Mouse (Mus musculus) heart, embryonic 16.5 days (tissue): Measurements from ENCODE around the gene Baz2b. TPM values are rescaled to one million over a fixed set of nuclear protein-coding genes. Genes with fewer than 3 reads are reported as not detected.
"Not testable (repeated sequence)": the region's sequence is repeated elsewhere in the genome, so short reads cannot be mapped to it uniquely, and the experiment has no call there.

ENCODE experiments used
- ATAC-seq: fragments of 200-750 bp; cut with Nextera tagmentation; replicated peaks from 2 replicates; pipeline ENCODE4 v1.8.0; 2017; ENCODE audit warnings: moderate number of reproducible peaks; ENCODE audit not compliant: insufficient read depth, low FRiP score; ENCODE audit errors: extremely low read depth
- H3K27ac ChIP-seq: fragments of 300-500 bp; sonication (generic); 2 replicates; pipeline ENCODE4 v1.5.1; 2014; ENCODE audit warnings: mild to moderate bottlenecking, low read length, control low read depth, moderate library complexity
- H3K27me3 ChIP-seq: fragments of 300-500 bp; sonication (generic); 2 replicates; pipeline ENCODE4 v1.6.1; 2014; ENCODE audit warnings: low read length, mixed read lengths; ENCODE audit not compliant: control insufficient read depth, insufficient read depth
- H3K36me3 ChIP-seq: fragments of 300-500 bp; sonication (generic); 2 replicates; pipeline ENCODE4 v1.6.1; 2014; ENCODE audit not compliant: control insufficient read depth, insufficient read depth
- H3K4me1 ChIP-seq: fragments of 300-500 bp; sonication (generic); 2 replicates; pipeline ENCODE4 v1.6.1; 2014; ENCODE audit warnings: low read length, mixed read lengths; ENCODE audit not compliant: control insufficient read depth, insufficient read depth
- H3K4me2 ChIP-seq: fragments of 300-500 bp; sonication (generic); 2 replicates; pipeline ENCODE4 v1.6.1; 2014; ENCODE audit warnings: low read depth, mild to moderate bottlenecking, control low read depth, low read length
- H3K4me3 ChIP-seq: fragments of 300-500 bp; sonication (generic); 2 replicates; pipeline ENCODE4 v1.5.1; 2014; ENCODE audit warnings: mild to moderate bottlenecking, control low read depth, low read length
- H3K9ac ChIP-seq: fragments of 300-500 bp; sonication (generic); 2 replicates; pipeline ENCODE4 v1.6.1; 2014; ENCODE audit warnings: low read length, control low read depth
- H3K9me3 ChIP-seq: fragments of 300-500 bp; sonication (generic); replicated peaks from 2 replicates; pipeline ENCODE4 v1.6.1; 2016; ENCODE audit warnings: low read length; ENCODE audit not compliant: control insufficient read depth
- WGBS: fragments of 180-500 bp; shearing (Covaris S2); extraction: QIAGEN DNeasy Blood & Tissue Kit; methylation state at CpG from one replicate; pipeline ENCODE4 v1.1.7; 2014; 5-methylcytosine and 5-hydroxymethylcytosine counted together
- polyA plus RNA-seq: library from polyadenylated mRNA; unstranded; fragments of >200 nt; fragmentation: Nextera tagmentation; extraction: Ambion mirVana; gene quantifications from 2 replicates; pipeline ENCODE4 v1.2.1, GENCODE M21; 2015

Baz2b gene
- polyA plus RNA-seq, 1 experiment from 2014 or later, result 42.7 TPM

- H3K27ac ChIP-seq, result no peak overlapping the region
- H3K9me3 ChIP-seq, result no peaks in the 10 kb centered on the region; the same call in 1 of the 2 replicates
- H3K4me1 ChIP-seq, result peaks cover 5% of the 10 kb centered on the region; the same call in 1 of the 2 replicates
- no peak overlapping the region for H3K4me3 ChIP-seq
- no peak for ATAC-seq
- peaks cover 23% of the 10 kb centered on the region; the same call in 1 of the 2 replicates for H3K36me3 ChIP-seq
- no peaks in the 10 kb centered on the region for H3K27me3 ChIP-seq
- no peak overlapping the region for H3K4me2 ChIP-seq
- no peak overlapping the region for H3K9ac ChIP-seq
- 79% methylated on average over 4 of the region's 4 CpGs for WGBS
These were observed 332.3 kb downstream of the Baz2b start for GRCm38 (mm10) chr2:59877335-59877734.

DNA sequence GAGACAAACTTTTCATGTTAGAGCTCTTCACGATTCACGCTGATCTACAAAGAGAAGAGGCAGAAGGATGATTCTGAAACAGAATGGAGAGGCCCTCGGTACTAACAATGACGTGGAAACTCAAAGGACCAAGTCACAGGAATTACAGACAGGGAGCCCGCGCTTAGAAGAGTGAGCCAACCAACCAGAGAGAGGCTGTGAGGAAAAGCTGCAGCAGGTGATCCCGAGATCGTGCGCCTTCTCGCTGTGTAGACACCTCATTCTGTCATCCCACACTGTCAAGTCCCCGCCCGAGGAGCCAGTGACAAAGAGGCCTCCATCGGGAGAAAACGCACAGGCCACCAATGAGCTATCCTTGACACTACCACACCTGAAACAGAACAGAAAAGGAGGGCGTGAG lies 333.2 kb downstream of the Baz2b start:
- ATAC-seq, result no peak
- H3K9me3 ChIP-seq, result peaks cover 3% of the 10 kb centered on the region; the same call in 1 of the 2 replicates
- H3K36me3 ChIP-seq, result peaks cover 29% of the 10 kb centered on the region
- H3K27ac ChIP-seq, result no peak overlapping the region
- WGBS, result 88% methylated on average over 15 of the region's 15 CpGs
- H3K4me1 ChIP-seq, result peaks cover 2% of the 10 kb centered on the region; the same call in 1 of the 2 replicates
- H3K9ac ChIP-seq, result no peak overlapping the region
- no peak overlapping the region for H3K4me3 ChIP-seq
- H3K27me3 ChIP-seq, result no peaks in the 10 kb centered on the region
- H3K4me2 ChIP-seq, result no peak overlapping the region

- WGBS, result 85% methylated on average over 6 of the region's 6 CpGs
- H3K9me3 ChIP-seq, result 0 out of 2 replicates have a peak, but pooled peaks cover 3% of the 10 kb centered on the region
- no peak overlapping the region for H3K9ac ChIP-seq
- H3K4me3 ChIP-seq, result no peak overlapping the region
- no peak overlapping the region for H3K4me2 ChIP-seq
- H3K27me3 ChIP-seq, result no peaks in the 10 kb centered on the region
- ATAC-seq, result no peak
- no peak overlapping the region for H3K27ac ChIP-seq
- H3K36me3 ChIP-seq, result peaks cover 23% of the 10 kb centered on the region
- no peaks in the 10 kb centered on the region for H3K4me1 ChIP-seq
These were observed 339.1 kb downstream of the Baz2b start for GRCm38 (mm10) chr2:59870526-59870925.

DNA sequence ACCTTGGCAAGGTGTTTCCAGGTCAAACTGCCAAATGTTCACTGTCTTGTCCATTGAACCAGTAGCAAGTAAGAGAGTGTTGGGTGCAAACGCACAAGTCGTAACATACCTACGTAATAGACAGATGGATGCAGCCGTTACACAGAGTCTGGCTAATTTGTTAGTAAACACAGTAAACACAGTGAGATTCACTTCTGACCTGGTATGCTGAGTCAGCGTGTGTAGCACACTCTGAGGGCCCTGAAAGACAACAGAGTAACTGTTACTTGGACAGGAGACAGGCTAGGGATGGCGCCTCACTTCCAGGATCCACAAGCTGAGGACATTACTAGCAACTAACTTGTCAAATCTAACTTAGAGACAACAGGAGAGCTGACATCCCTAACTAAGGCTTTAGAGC lies 347.0 kb downstream of the Baz2b start:
- no peaks in the 10 kb centered on the region for H3K4me1 ChIP-seq
- ATAC-seq, result no peak
- 92% methylated on average over 6 of the region's 6 CpGs for WGBS
- H3K9ac ChIP-seq, result no peak overlapping the region
- H3K36me3 ChIP-seq, result peaks cover 16% of the 10 kb centered on the region
- H3K27me3 ChIP-seq, result no peaks in the 10 kb centered on the region
- no peak overlapping the region for H3K4me2 ChIP-seq
- H3K27ac ChIP-seq, result no peak overlapping the region
- H3K4me3 ChIP-seq, result no peak overlapping the region
- no peaks in the 10 kb centered on the region for H3K9me3 ChIP-seq

DNA sequence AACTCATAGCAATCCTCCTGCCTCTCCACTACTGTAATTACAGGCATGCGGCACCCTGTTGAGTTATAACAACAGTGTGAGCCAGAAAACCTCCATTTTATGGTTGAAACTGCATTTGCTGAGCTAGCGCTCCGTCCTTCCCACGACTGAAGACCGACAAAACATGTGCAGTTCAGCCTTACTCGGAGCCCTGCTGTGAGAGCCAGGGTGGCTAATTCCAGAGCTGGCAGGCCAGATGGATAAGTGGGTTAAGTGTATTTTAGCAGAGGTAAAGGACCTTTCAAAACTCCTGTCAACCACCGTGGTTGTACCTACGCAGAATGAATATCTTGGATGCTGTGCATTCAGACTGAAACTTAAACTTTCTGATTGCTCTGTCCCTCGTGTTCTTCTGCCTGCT lies 355.3 kb downstream of the Baz2b start:
- Histone ChIP-seq H3K9me3 (no peaks in the 10 kb centered on the region), H3K4me3 (no peak overlapping the region), H3K36me3 (peaks cover 18% of the 10 kb centered on the region), H3K27me3 (no peaks in the 10 kb centered on the region), H3K9ac (no peak overlapping the region), H3K4me1 (no peaks in the 10 kb centered on the region), H3K27ac (no peak overlapping the region), H3K4me2 (no peak overlapping the region)
- no peak for ATAC-seq
- 85% methylated on average over 9 of the region's 9 CpGs for WGBS

- H3K27me3 ChIP-seq, result no peaks in the 10 kb centered on the region
- no peaks in the 10 kb centered on the region for H3K4me1 ChIP-seq
- H3K4me2 ChIP-seq, result no peak overlapping the region
- no peak for ATAC-seq
- no peak overlapping the region for H3K27ac ChIP-seq
- no peaks in the 10 kb centered on the region for H3K9me3 ChIP-seq
- H3K4me3 ChIP-seq, result no peak overlapping the region
- peaks cover 18% of the 10 kb centered on the region for H3K36me3 ChIP-seq
- H3K9ac ChIP-seq, result no peak overlapping the region
- 81% methylated on average over 10 of the region's 10 CpGs for WGBS
These were observed 356.1 kb downstream of the Baz2b start for GRCm38 (mm10) chr2:59853543-59853942.

DNA sequence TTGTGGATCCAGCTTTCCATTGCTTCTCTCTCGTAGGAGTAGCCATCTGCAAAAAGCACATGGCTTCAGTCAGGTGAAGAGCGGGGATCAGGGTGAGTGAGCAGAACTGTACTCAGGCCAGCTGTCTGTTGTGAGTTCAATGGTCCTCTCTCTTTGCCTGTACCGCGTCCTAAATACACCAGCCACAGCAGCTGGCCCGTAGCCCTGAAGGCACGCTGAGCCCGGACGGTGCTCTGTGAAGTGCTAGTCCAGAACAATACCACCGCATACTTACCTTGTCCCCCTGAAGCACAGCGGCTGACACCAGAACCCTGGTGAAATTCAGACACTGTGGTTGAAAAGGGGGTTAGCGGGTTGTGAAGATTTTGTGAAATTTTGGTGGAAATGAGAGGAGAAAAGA lies 356.7 kb downstream of the Baz2b start:
- ATAC-seq, result no peak
- no peak overlapping the region for H3K27ac ChIP-seq
- H3K4me3 ChIP-seq, result no peak overlapping the region
- H3K4me1 ChIP-seq, result no peaks in the 10 kb centered on the region
- no peak overlapping the region for H3K4me2 ChIP-seq
- WGBS, result 88% methylated on average over 11 of the region's 11 CpGs
- peaks cover 16% of the 10 kb centered on the region for H3K36me3 ChIP-seq
- no peaks in the 10 kb centered on the region for H3K9me3 ChIP-seq
- H3K9ac ChIP-seq, result no peak overlapping the region
- no peaks in the 10 kb centered on the region for H3K27me3 ChIP-seq

DNA sequence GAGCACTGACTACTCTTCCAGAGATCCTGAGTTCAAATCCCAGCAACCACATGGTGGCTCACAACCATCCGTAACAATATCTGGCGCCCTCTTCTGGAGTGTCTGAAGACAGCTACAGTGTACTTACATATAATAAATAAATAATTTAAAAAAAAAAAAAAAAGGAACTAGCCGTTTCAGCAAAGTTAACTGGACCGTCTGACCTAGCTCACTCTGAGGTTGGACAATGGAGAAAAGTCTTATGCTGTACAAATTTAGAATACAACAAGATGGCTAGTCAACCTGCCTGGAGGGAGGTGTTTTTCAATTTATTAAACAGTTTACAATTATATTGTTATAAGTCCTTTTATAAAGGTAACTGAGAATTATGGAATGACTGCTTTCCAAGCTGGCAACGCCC lies 357.8 kb downstream of the Baz2b start:
- H3K4me3 ChIP-seq, H3K36me3 ChIP-seq, H3K27ac ChIP-seq, H3K4me2 ChIP-seq, H3K9ac ChIP-seq, H3K4me1 ChIP-seq, H3K9me3 ChIP-seq, H3K27me3 ChIP-seq, ATAC-seq: not testable (repeated sequence)
- WGBS, result 83% methylated on average over 3 of the region's 5 CpGs
